7 mouse cellular contexts compared by ENCODE assay signal in genomic region chr15:81586466-81586865, GRCm38 (mm10). TPM values are rescaled to one million over a fixed set of nuclear protein-coding genes. Genes with fewer than 3 reads are reported as not detected.
DNase-seq lines count a peak whose midpoint lies in the region; ATAC-seq and TF ChIP-seq lines count a peak whose summit lies in the region.

No protein-coding gene starts in this region.

- DNase-seq in thymus, adult 2 months: no peak
- DNase-seq in thymus, adult 18-20 months: no peak
- DNase-seq in limb, embryonic 14.5 days (ENCODE audit: low spot score): peak; percentile 8
- no peak for DNase-seq in layer of hippocampus, adult 9-10 months (ENCODE audit: low spot score)
- no peak for DNase-seq in gastrocnemius, postnatal 10 days

- peak overlapping the region; percentile 95 for H3K27ac ChIP-seq in thymus, adult 2 months (ENCODE audit: control insufficient read depth, insufficient read depth, low read length)
- peak overlapping the region; percentile 100 for H3K27ac ChIP-seq in limb, embryonic 14.5 days (replicated peaks; ENCODE audit: low read depth, low read length)
- peak overlapping the region; percentile 97 for H3K27ac ChIP-seq in olfactory bulb, adult 2 months (ENCODE audit: insufficient read depth, low read depth, low read length)

- peak overlapping the region; percentile 88 for H3K4me2 ChIP-seq in limb, embryonic 14.5 days (replicated peaks; ENCODE audit: low read depth, low read length, severe bottlenecking)

- peak overlapping the region; percentile 88 for H3K4me3 ChIP-seq in thymus, adult 2 months (ENCODE audit: control insufficient read depth, insufficient read depth, low read length)
- H3K4me3 ChIP-seq in erythroblast, embryonic 14.5 days (replicated peaks): peak overlapping the region; percentile 100
- H3K4me3 ChIP-seq in limb, embryonic 14.5 days (replicated peaks; ENCODE audit: low read length): peak overlapping the region; percentile 94
- peak overlapping the region; percentile 86 for H3K4me3 ChIP-seq in olfactory bulb, adult 2 months (ENCODE audit: insufficient read depth, low read depth, low read length)

- no peak for TF ChIP-seq POLR2A in thymus, adult 2 months (IDR thresholded peaks at IDR 0.05; ENCODE audit: control insufficient read depth, extremely low read depth, insufficient read depth, low read length, poor library complexity)
- TF ChIP-seq POLR2A in limb, embryonic 14.5 days (IDR thresholded peaks at IDR 0.05; ENCODE audit: borderline replicate concordance, extremely low read depth, insufficient read depth, insufficient read length): no peak
- no peak for TF ChIP-seq POLR2A in olfactory bulb, adult 2 months (IDR thresholded peaks at IDR 0.05; ENCODE audit: insufficient read depth, low read depth, low read length)

- peak overlapping the region; percentile 100 for H3K9ac ChIP-seq in limb, embryonic 14.5 days (ENCODE audit: low read depth, low read length, severe bottlenecking)

- no peaks in the 10 kb centered on the region for H3K27me3 ChIP-seq in thymus, adult 2 months (ENCODE audit: control insufficient read depth, insufficient read depth, low read length)
- H3K27me3 ChIP-seq in erythroblast, embryonic 14.5 days (ENCODE audit: control insufficient read depth): no peaks in the 10 kb centered on the region
- H3K27me3 ChIP-seq in limb, embryonic 14.5 days (ENCODE audit: control insufficient read depth, insufficient read depth, low read length): no peaks in the 10 kb centered on the region

- H3K9me3 ChIP-seq in erythroblast, embryonic 14.5 days (ENCODE audit: control insufficient read depth, low read length): no peaks in the 10 kb centered on the region
- no peaks in the 10 kb centered on the region for H3K9me3 ChIP-seq in limb, embryonic 14.5 days (ENCODE audit: control insufficient read depth, low read length)

- H3K4me1 ChIP-seq in thymus, adult 2 months (replicated peaks; ENCODE audit: control insufficient read depth, insufficient read depth, low read length): no peaks in the 10 kb centered on the region; the same call in 1 of the 2 replicates
- H3K4me1 ChIP-seq in erythroblast, embryonic 14.5 days (ENCODE audit: control insufficient read depth): peaks cover 44% of the 10 kb centered on the region
- peaks cover 9% of the 10 kb centered on the region for H3K4me1 ChIP-seq in limb, embryonic 14.5 days (ENCODE audit: control insufficient read depth, insufficient read depth, low read length)
- peaks cover 5% of the 10 kb centered on the region for H3K4me1 ChIP-seq in olfactory bulb, adult 2 months (ENCODE audit: control insufficient read depth, insufficient read depth, low read length)

- under 1% methylated on average over 28 of the region's 28 CpGs for WGBS in thymus, adult 2 months
- under 1% methylated on average over 27 of the region's 28 CpGs for WGBS in limb, embryonic 14.5 days
- WGBS in olfactory bulb, adult 2 months: 0% methylated on average over 28 of the region's 28 CpGs

- H3K36me3 ChIP-seq in thymus, adult 2 months (ENCODE audit: control insufficient read depth, insufficient read depth, low read length): no peaks in the 10 kb centered on the region
- peaks cover 43% of the 10 kb centered on the region for H3K36me3 ChIP-seq in erythroblast, embryonic 14.5 days (ENCODE audit: control insufficient read depth)
- H3K36me3 ChIP-seq in limb, embryonic 14.5 days (ENCODE audit: control insufficient read depth, insufficient read depth, low read length): peaks cover 15% of the 10 kb centered on the region; the same call in 1 of the 2 replicates

- no peak for TF ChIP-seq CTCF in thymus, adult 2 months (IDR thresholded peaks at IDR 0.05; ENCODE audit: borderline replicate concordance, control insufficient read depth, extremely low read depth, insufficient read depth, low read length, poor library complexity)
- no peak for TF ChIP-seq CTCF in olfactory bulb, adult 2 months (IDR thresholded peaks at IDR 0.05; ENCODE audit: insufficient read depth, low read depth, low read length)

- no peak for ATAC-seq in limb, embryonic 14.5 days (ENCODE audit: low FRiP score, low read depth)

RNA-seq across cellular contexts. Expression of gene Ep300, which starts 1.3 kb away (rescaled TPM):
- polyA plus RNA-seq in thymus, adult 2 months (2012; rRNA removed): 60.6 and 70.7 TPM in 2 replicates
- 2.2 and 2.4 TPM in 2 replicates for polyA plus RNA-seq in erythroblast, embryonic 14.5 days (2012)
- 38.2 and 42.5 TPM in 2 replicates for polyA plus RNA-seq in limb, embryonic 14.5 days (2012; rRNA removed)
- 20.2 and 22.3 TPM in 2 replicates for polyA plus RNA-seq in limb, embryonic 14.5 days (2014; fragmentation: Nextera tagmentation; extraction: Ambion mirVana)
- 218 TPM in 1 of 2 replicates, not detected in the other for polyA plus RNA-seq in olfactory bulb, adult 2 months (2012; ENCODE audit: insufficient read depth, insufficient read length, low replicate concordance, missing spikeins)
- 10 to 100 TPM; 31.2 to 38.4 TPM for total RNA-seq in gastrocnemius, postnatal 10 days (2021)
